Mouse (Mus musculus): ENCODE data around the gene BC107364. TPM values are rescaled to one million over a fixed set of nuclear protein-coding genes. Genes with fewer than 3 reads are reported as not detected.
"Not testable (repeated sequence)": the region's sequence is repeated elsewhere in the genome, so short reads cannot be mapped to it uniquely, and the experiment has no call there.

Gene BC107364
- polyA plus RNA-seq, 1 experiment from 2014 or later = not detected

DNA sequence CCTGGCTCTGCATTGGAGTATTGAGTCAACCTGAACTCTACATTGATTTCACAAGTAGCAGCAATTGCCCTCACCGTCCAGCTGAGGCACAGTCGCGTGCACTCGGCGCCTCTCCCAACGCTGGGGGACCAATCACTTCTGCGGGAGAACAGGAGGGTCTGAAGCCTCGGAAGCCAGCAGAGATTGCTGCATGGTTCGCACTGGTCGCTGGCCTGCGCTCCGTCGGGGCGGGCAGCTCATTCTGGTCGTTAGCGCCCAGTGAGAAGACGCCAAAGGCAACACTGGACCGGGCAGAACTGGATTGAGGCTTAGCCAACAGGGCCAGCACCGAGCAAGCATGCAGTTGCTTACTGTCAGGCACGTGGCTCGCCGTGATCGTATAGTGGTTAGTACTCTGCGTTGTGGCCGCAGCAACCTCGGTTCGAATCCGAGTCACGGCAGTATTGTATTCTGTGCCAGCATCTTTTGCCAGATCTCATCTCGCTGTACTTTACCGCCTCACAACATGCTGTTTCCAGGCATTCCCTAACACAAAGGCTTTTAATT lies 42.3 kb downstream of the BC107364 start:
- Histone ChIP-seq H3K4me3 (ENCODE audit: low read depth, low read length) (no peak overlapping the region), H3K4me2 (replicated peaks; ENCODE audit: low read depth, low read length) (peak overlapping the region; percentile 18; the same call in 1 of the 2 replicates), H3K4me1 (ENCODE audit: control insufficient read depth, insufficient read depth, low read length) (no peaks in the 10 kb centered on the region), H3K9me3 (ENCODE audit: control insufficient read depth, low read depth, low read length) (no peaks in the 10 kb centered on the region), H3K27me3 (ENCODE audit: control insufficient read depth, insufficient read depth, low read length) (peaks cover 33% of the 10 kb centered on the region), H3K27ac (ENCODE audit: low read length) (no peak overlapping the region), H3K36me3 (ENCODE audit: control insufficient read depth, insufficient read depth, low read length) (no peaks in the 10 kb centered on the region), H3K9ac (replicated peaks; ENCODE audit: low read depth, low read length) (no peak overlapping the region)
- WGBS = 4% methylated on average over 31 of the region's 31 CpGs
- no peak for ATAC-seq (ENCODE audit: insufficient number of reproducible peaks, insufficient read depth, low FRiP score, low read depth)

- not testable (repeated sequence) for H3K36me3 ChIP-seq (ENCODE audit: control insufficient read depth, insufficient read depth, low read length); H3K9ac ChIP-seq (replicated peaks; ENCODE audit: low read depth, low read length); H3K4me1 ChIP-seq (ENCODE audit: control insufficient read depth, insufficient read depth, low read length); H3K27ac ChIP-seq (ENCODE audit: low read length); H3K4me3 ChIP-seq (ENCODE audit: low read depth, low read length); H3K9me3 ChIP-seq (ENCODE audit: control insufficient read depth, low read depth, low read length); H3K4me2 ChIP-seq (replicated peaks; ENCODE audit: low read depth, low read length); ATAC-seq (ENCODE audit: insufficient number of reproducible peaks, insufficient read depth, low FRiP score, low read depth)
- WGBS = 90% methylated on average over 9 of the region's 10 CpGs
- peaks cover 50% of the 10 kb centered on the region for H3K27me3 ChIP-seq (ENCODE audit: control insufficient read depth, insufficient read depth, low read length)
These were observed 44.0 kb downstream of the BC107364 start for GRCm38 (mm10) chr3:96408111-96408510.

GRCm38 (mm10) chr3:96405541-96406503 lies 46.3 kb downstream of the BC107364 start:
- Histone ChIP-seq H3K4me3 (ENCODE audit: low read depth, low read length) (no peak overlapping the region), H3K4me2 (replicated peaks; ENCODE audit: low read depth, low read length) (no peak overlapping the region), H3K27me3 (ENCODE audit: control insufficient read depth, insufficient read depth, low read length) (peaks cover 65% of the 10 kb centered on the region), H3K27ac (ENCODE audit: low read length) (no peak overlapping the region), H3K9ac (replicated peaks; ENCODE audit: low read depth, low read length) (no peak overlapping the region), H3K36me3 (ENCODE audit: control insufficient read depth, insufficient read depth, low read length) (no peaks in the 10 kb centered on the region), H3K9me3 (ENCODE audit: control insufficient read depth, low read depth, low read length) (no peaks in the 10 kb centered on the region), H3K4me1 (ENCODE audit: control insufficient read depth, insufficient read depth, low read length) (no peaks in the 10 kb centered on the region)
- no peak for ATAC-seq (ENCODE audit: insufficient number of reproducible peaks, insufficient read depth, low FRiP score, low read depth)
- 56% methylated on average over 32 of the region's 32 CpGs for WGBS

DNA sequence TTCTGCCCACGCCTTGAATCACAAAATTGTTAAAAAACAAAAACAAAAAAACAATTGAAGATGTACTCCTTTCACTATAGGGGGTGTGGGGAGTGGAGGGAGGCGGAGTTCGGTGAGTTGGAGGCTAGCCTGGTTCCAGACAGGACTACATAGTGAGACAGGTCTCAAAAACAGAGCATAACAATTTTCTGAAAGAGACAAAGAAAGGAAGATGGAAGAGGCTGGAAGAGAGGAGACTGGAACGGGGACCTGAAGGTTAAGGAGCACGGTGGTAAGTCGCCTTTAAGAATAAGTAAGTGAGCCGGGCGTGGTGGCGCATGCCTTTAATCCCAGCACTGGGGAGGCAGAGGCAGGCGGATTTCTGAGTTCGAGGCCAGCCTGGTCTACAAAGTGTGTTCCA lies 47.1 kb downstream of the BC107364 start:
- H3K36me3 ChIP-seq (ENCODE audit: control insufficient read depth, insufficient read depth, low read length) = no peaks in the 10 kb centered on the region
- no peak overlapping the region for H3K9ac ChIP-seq (replicated peaks; ENCODE audit: low read depth, low read length)
- 21% methylated on average over 11 of the region's 11 CpGs for WGBS
- ATAC-seq (ENCODE audit: insufficient number of reproducible peaks, insufficient read depth, low FRiP score, low read depth) = no peak
- H3K27ac ChIP-seq (ENCODE audit: low read length) = no peak overlapping the region
- peak overlapping the region; percentile 25 for H3K4me2 ChIP-seq (replicated peaks; ENCODE audit: low read depth, low read length)
- peaks cover 73% of the 10 kb centered on the region for H3K27me3 ChIP-seq (ENCODE audit: control insufficient read depth, insufficient read depth, low read length)
- no peaks in the 10 kb centered on the region for H3K9me3 ChIP-seq (ENCODE audit: control insufficient read depth, low read depth, low read length)
- no peak overlapping the region for H3K4me3 ChIP-seq (ENCODE audit: low read depth, low read length)
- H3K4me1 ChIP-seq (ENCODE audit: control insufficient read depth, insufficient read depth, low read length) = no peaks in the 10 kb centered on the region

- H3K27ac ChIP-seq (ENCODE audit: low read length) = no peak overlapping the region
- peak overlapping the region; percentile 2; the same call in 1 of the 2 replicates for H3K4me3 ChIP-seq (ENCODE audit: low read depth, low read length)
- peak overlapping the region; percentile 25 for H3K4me2 ChIP-seq (replicated peaks; ENCODE audit: low read depth, low read length)
- no peak for ATAC-seq (ENCODE audit: insufficient number of reproducible peaks, insufficient read depth, low FRiP score, low read depth)
- H3K27me3 ChIP-seq (ENCODE audit: control insufficient read depth, insufficient read depth, low read length) = peaks cover 74% of the 10 kb centered on the region
- no peaks in the 10 kb centered on the region for H3K9me3 ChIP-seq (ENCODE audit: control insufficient read depth, low read depth, low read length)
- WGBS = under 1% methylated on average over 26 of the region's 26 CpGs
- H3K36me3 ChIP-seq (ENCODE audit: control insufficient read depth, insufficient read depth, low read length) = no peaks in the 10 kb centered on the region
- no peak overlapping the region for H3K9ac ChIP-seq (replicated peaks; ENCODE audit: low read depth, low read length)
- H3K4me1 ChIP-seq (ENCODE audit: control insufficient read depth, insufficient read depth, low read length) = no peaks in the 10 kb centered on the region
These were observed 47.7 kb downstream of the BC107364 start for GRCm38 (mm10) chr3:96404450-96404849.

DNA sequence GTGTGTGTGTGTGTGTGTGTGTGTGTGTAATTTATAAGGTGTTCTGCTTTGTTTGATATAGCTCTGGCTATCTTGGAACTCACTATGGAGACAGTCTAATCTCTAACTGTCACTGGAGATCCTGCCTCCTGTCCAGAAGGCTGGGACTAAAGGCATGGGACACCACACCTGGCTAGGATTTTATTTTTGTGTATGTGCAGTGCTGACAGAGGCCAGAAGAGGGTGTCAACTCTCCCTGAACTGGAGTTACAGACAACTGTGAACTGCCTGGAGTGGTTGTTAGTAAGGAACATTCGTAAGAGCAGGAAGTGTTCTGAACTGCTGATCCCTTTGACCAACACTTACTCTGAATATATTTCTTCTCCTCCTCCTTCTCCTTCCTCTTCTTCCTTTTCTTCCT lies 49.1 kb downstream of the BC107364 start:
- H3K4me3 ChIP-seq (ENCODE audit: low read depth, low read length) = no peak overlapping the region
- H3K27me3 ChIP-seq (ENCODE audit: control insufficient read depth, insufficient read depth, low read length) = peaks cover 67% of the 10 kb centered on the region
- no peak for ATAC-seq (ENCODE audit: insufficient number of reproducible peaks, insufficient read depth, low FRiP score, low read depth)
- H3K4me2 ChIP-seq (replicated peaks; ENCODE audit: low read depth, low read length) = no peak overlapping the region
- H3K9me3 ChIP-seq (ENCODE audit: control insufficient read depth, low read depth, low read length) = no peaks in the 10 kb centered on the region
- H3K36me3 ChIP-seq (ENCODE audit: control insufficient read depth, insufficient read depth, low read length) = no peaks in the 10 kb centered on the region
- no peaks in the 10 kb centered on the region for H3K4me1 ChIP-seq (ENCODE audit: control insufficient read depth, insufficient read depth, low read length)
- WGBS = 19% methylated on average over 1 of the region's 1 CpGs
- no peak overlapping the region for H3K27ac ChIP-seq (ENCODE audit: low read length)
- H3K9ac ChIP-seq (replicated peaks; ENCODE audit: low read depth, low read length) = no peak overlapping the region

DNA sequence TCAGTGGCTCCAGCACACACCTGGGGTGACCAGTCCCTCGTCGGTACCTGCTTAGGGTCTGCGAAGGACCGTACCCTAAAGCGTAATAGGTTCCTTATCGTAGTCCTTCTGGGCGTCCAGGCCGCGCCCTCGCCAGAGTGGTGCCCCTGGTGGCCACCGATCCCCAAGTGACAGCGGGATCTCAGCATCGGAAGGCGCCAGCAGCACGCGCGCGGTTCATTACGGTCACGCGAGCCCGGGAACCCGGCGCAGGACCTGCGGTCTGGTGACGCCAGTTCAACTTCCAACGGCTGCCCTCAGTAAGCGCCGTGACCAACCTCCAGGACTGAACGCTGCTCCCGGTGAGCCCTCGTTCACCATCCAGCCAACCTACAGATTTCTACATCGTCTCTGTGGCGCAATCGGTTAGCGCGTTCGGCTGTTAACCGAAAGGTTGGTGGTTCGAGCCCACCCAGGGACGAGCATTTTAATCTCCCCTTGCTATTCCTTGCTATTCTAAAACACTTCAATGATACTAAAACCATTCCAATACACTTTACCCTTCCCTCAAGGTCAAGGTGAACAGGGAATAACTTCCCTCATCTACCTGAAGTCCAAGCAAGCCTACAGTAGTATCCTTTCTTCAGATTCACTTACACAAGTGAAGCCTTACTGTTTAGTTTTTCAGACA lies 50.1 kb downstream of the BC107364 start:
- no peak overlapping the region for H3K9ac ChIP-seq (replicated peaks; ENCODE audit: low read depth, low read length)
- no peaks in the 10 kb centered on the region for H3K36me3 ChIP-seq (ENCODE audit: control insufficient read depth, insufficient read depth, low read length)
- H3K4me1 ChIP-seq (ENCODE audit: control insufficient read depth, insufficient read depth, low read length) = no peaks in the 10 kb centered on the region
- peak overlapping the region; percentile 40 for H3K4me2 ChIP-seq (replicated peaks; ENCODE audit: low read depth, low read length)
- under 1% methylated on average over 41 of the region's 41 CpGs for WGBS
- peak; percentile 61; the same call in 1 of the 2 replicates for ATAC-seq (ENCODE audit: insufficient number of reproducible peaks, insufficient read depth, low FRiP score, low read depth)
- peaks cover 65% of the 10 kb centered on the region for H3K27me3 ChIP-seq (ENCODE audit: control insufficient read depth, insufficient read depth, low read length)
- peak overlapping the region; percentile 27 for H3K4me3 ChIP-seq (ENCODE audit: low read depth, low read length)
- H3K27ac ChIP-seq (ENCODE audit: low read length) = no peak overlapping the region
- H3K9me3 ChIP-seq (ENCODE audit: control insufficient read depth, low read depth, low read length) = no peaks in the 10 kb centered on the region

DNA sequence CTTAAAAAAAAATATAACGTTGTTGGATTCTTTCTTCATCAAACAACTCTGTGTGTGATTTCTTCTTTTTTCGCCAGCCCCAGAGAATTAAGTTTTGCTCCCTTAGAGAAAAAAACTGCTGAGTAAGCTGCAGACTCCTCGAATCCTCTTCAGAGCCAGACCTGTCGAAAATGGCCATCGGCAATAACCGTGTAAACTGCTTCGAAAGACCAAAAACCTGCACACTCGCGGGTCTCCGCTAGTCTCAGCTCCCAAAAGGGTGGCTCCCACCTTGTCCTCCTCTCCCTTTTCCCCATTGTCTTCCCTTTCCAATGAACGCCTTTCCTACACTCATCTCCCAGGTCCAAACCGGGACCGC lies 50.7 kb downstream of the BC107364 start:
- Histone ChIP-seq H3K27ac (ENCODE audit: low read length) (no peak overlapping the region), H3K4me1 (ENCODE audit: control insufficient read depth, insufficient read depth, low read length) (no peaks in the 10 kb centered on the region), H3K27me3 (ENCODE audit: control insufficient read depth, insufficient read depth, low read length) (peaks cover 64% of the 10 kb centered on the region), H3K9ac (replicated peaks; ENCODE audit: low read depth, low read length) (no peak overlapping the region), H3K36me3 (ENCODE audit: control insufficient read depth, insufficient read depth, low read length) (no peaks in the 10 kb centered on the region), H3K4me2 (replicated peaks; ENCODE audit: low read depth, low read length) (peak overlapping the region; percentile 40), H3K9me3 (ENCODE audit: control insufficient read depth, low read depth, low read length) (no peaks in the 10 kb centered on the region), H3K4me3 (ENCODE audit: low read depth, low read length) (peak overlapping the region; percentile 27)
- no peak for ATAC-seq (ENCODE audit: insufficient number of reproducible peaks, insufficient read depth, low FRiP score, low read depth)
- whole genome bisulfite sequencing = 2% methylated on average over 13 of the region's 13 CpGs
